Mouse (Mus musculus): ENCODE measurements around the gene 5330417C22Rik.
"Not testable (repeated sequence)": the region's sequence is repeated elsewhere in the genome, so short reads cannot be mapped to it uniquely, and the experiment has no call there.

Gene 5330417C22Rik

DNA sequence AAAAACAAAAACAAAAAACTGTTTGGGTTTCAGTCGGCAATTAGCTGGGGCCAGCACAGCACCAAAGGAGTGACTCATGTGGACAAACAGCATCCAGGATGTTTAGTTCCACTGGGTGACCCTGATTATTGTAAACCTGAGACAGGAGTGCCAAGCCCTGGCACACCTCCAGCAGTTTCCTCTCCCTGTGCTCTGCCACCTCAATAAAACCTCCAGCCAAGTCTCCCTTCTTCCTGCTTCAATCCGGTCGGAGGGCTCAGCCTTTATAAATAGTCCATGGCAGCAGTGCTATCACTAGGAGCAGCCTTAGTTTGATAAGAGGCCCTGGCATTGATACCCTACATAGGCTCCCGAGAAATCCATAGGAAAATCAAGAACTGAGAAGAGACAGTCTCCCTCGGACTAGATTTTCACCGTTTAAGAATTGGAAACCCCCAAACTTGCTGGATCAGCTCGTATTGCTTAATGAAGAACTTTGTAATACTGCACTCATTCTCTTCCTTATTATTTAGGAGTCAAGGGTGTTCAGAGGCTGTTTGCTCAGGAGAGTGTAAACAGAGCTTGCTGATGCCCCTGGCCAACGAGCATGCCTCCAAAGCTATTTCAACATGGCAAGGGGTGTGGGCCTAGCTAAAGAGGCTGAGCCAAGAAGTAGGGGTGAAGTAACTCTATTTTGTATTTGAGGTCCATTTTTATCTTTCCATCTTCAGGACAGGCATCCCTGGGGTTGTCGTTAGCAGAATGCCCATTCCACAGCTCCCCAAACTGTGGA, 3.0 kb downstream of the 5330417C22Rik start:
- peak; percentile 42 for DNase-seq (ENCODE audit: low spot score)

DNA sequence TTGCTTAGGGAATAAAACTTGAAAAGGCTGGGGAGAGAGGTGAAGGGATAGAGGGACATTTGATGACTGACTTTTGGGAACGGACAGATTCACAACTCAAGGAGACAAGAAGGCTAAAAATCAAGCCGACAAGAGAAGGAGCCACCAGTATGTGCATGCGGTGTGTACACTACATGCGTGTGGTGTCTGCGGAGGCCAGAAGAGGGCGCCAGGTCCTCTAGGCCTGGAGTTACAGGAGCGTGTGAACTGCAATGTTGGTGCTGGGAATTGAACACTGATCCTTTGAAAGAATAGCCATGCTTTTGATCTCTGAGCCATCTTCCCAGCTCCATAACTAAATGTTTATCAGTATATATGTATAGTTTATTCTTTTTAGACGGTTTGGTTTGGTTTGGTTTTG, 7.8 kb downstream of the 5330417C22Rik start:
- no peak for DNase-seq (ENCODE audit: low spot score)

DNA sequence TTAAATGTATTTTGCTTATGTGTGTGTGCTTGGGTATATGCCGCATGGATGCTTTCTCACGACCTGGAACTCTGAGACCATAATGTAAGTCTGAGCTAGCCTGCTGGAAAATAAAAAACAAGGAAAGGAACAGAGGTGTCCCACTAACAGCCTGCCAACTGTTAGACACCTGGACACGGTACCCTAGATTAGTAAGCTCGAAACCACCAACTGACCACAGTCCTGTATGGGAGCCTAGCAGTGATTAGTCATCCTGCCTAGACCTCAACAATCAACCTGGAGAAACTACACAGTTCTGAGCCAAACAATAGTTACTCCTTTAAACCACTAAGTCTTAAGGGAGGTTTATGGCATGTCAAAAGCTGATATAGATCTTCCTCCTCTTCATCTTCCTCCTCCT, 12.9 kb downstream of the 5330417C22Rik start:
- no peak for DNase-seq (ENCODE audit: low spot score)

DNA sequence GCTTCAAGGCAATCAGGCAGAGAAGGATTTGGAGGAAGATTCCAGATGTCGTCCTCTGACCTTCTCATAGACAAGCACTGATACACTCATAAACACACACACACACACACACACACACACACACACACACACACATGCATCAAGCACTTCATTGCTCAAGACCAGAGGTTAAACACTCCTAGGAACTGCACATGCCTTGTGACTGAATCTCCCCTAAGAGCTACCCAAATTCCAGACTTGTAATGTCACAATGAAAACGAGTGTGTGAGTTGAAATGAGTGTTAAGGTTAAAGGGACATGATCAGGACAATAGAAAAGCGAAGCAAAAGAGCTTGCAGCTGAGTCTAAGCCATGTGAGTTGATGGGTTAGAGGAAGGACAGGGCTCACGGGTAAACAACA, 18.1 kb downstream of the 5330417C22Rik start:
- DNase-seq (ENCODE audit: low spot score): no peak

DNA sequence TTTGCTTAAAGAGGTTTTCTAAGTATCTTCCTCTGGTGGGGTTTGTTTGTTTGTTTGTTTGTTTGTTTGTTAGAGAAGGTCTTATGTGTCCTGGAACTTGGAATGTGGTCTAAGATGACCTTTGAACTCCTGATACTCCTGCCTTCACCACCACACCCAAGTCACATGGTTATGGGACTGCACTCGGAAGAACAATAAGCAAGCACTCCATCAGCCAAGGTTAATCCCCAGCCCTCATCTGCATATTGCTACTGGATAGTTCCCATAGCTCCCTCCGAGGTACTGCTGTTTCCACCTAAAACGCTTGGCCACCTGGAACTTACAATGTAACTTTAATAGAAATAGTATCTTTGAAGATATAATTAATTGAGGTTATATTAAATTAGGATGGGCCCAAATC, 22.9 kb downstream of the 5330417C22Rik start:
- DNase-seq (ENCODE audit: low spot score): no peak

DNA sequence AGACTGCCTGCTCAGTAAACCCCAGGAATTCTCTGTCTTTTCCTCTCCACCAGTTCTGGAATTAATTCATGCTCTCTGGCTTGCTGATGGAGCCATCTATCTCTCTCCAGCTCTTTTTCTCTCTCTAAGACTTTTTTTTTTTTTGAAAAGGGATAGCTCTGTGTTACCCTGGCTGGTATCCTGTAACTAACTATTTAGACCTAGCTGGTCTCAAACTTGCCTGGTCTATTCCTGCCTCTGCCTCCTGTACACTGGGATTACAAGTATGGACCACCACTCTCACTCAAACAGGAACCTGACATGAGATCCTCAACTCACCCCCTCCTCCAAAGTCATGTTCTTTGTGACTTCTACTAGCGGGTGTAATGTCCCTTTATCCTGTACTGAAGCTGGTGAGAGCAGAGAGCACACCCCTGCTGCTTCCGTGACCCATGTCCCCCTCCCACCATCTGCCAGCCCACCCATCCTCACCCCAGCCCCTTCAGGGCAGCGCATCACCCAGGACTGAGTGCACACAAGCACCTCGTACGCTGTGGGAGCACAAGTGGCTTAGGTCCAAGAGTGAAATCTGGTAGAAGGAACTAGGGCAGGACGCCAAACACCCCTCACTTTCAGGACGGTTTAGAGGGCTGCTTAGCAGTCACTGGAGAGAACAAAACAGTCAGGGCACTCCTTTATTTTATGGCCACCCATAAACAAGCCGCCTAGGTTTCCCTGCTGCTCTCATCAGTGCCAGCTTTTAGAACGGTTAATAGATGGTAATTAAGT, 25.4 kb downstream of the 5330417C22Rik start:
- DNase-seq (ENCODE audit: low spot score): no peak

DNA sequence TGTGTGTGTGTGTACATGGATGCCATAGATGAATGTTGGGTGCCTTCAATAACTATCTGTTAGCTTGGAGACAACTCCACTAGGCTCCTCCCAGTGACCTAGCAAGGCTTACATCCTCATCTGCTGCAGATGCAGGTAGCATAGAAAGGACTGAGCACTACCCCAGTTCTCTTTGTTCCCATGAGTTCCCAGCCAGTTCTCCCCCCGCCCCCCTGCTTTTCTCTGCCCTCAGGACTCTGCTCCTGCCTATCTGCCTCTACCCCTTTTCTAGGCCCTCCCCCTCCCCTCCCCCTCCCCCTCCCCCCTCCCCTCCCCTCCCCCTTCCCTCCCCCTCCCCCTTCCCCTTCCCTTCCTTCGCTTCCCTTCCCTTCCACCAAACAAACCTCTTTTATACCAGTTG, 26.2 kb downstream of the 5330417C22Rik start:
- DNase-seq (ENCODE audit: low spot score): no peak

DNA sequence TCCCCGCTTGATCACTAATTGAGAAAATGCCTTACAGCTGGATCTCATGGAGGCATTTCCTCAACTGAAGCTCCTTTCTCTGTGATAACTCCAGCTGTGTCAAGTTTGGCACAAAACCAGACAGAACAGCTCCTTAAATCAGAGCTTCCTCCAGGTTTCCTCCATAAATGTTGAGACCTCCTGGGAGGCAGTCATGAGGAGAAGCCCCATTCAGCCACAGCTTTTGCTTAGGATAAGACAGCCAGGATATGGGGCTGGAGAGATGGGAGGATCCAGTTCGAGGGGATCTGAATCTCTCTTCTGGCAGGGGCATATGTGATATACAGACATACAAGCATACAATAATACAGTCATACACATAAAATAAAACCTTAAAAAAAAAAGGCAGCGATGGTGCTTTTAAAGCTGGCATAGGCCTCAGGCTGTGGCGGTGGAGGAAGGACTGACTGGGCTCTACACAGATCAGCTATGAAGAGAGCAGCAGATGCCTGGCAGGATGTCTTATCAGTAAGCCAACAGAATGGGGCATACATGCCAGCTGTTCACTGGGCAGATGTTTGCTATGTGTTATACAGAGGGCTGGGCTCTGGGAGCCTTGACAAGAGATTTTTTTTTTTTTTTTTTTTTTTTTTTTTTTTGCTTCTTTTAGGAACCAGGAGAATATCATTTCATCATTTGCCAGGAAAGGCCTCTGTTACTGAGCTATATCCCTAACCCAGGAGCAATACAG, 27.4 kb downstream of the 5330417C22Rik start:
- DNase-seq (ENCODE audit: low spot score): no peak

DNA sequence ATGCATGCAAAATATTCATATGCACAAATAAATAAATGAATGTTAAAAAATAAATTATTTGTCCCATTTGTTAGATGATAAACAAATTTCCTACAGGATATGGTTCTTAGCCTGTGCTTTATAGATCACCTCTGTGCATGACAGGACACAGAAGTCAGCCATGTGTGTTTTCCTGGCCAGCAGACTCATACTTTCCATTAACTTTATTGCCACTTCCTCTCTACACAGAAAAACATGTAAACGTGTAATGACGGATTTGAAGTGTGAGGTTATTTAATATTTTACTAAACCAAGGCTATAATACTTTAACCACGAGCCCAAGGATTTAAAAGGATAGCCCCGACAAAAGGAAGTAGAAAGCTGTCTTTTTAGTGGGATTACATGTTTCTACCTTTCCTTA, 32.4 kb downstream of the 5330417C22Rik start:
- DNase-seq (ENCODE audit: low spot score): no peak

DNA sequence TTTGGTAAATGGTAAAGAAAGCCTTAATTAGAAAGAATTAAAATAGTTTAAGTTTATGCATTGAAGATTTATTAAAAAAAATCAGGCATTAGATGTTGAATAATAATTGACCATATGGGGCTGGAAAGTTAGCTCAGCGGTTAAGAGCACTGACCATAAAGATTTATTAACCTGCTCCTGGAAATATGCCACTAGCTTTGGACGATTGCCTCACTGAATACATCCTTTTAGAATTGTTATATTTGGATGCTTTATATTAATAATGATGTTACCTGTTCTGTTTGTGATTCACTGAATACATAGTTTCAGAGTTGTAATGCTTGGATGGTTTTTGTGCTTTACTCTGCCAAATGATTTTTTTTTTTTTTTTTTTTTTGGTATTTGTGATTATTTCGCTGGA, 34.9 kb downstream of the 5330417C22Rik start:
- not testable (repeated sequence) for DNase-seq (ENCODE audit: low spot score)

DNA sequence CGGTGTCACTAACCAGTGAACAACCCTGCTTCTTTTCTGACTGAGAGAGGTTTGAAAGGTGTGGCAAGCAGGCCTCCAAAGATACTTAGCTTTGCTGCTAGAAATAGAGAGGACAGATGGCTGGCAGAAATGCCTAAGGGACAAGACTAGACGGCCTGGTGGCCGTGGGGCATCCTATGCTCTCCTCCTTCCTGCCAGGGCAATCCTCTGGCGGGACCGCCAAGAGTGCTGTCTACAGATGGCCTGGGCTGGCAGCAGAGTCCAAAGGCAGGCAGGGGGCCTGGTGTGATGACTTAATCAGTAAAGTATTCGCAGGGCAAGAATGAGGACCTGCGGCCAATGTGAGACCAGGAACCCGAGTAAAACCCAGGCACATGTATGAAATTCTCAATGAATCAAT, 36.5 kb downstream of the 5330417C22Rik start:
- DNase-seq (ENCODE audit: low spot score): no peak

DNA sequence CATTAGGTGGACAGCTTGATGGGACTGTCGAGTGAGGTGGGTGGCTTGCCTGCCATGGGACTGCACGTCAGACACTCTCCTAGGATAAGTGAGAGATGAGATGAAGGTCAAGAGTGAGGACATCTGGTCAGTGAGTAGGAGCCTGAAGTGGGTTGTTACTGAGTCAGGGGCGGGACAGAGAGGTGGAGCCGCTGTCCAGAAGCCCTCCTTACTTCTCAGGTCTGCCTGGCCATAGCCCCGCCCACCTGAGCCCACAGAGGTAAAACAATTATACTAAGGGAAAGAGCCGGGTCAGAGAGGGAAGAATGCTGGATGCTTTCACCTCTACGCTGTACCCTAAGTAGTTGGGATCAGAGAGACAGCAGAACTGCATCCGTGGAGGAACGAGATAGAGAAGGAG, 38.7 kb downstream of the 5330417C22Rik start:
- no peak for DNase-seq (ENCODE audit: low spot score)

DNA sequence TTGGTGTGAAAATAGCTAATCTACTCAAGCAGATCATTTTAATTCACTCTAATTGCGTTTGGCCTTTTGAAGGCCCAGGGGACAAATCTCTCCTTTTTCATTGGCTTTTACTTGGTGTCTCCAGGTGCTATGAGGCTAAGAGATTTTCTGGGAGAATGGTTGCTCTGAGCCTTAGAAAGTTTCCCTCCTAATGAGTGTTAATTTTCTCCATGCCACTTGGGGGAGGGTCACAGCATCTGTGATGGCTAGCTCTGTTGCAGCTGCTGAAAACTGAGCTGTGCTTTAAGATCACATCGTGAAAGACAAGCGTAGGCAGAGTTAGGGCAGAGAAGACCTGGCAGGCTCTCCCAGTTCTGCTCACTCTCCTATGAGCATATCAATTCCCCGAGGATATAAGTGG, 40.9 kb downstream of the 5330417C22Rik start:
- DNase-seq (ENCODE audit: low spot score): no peak

DNA sequence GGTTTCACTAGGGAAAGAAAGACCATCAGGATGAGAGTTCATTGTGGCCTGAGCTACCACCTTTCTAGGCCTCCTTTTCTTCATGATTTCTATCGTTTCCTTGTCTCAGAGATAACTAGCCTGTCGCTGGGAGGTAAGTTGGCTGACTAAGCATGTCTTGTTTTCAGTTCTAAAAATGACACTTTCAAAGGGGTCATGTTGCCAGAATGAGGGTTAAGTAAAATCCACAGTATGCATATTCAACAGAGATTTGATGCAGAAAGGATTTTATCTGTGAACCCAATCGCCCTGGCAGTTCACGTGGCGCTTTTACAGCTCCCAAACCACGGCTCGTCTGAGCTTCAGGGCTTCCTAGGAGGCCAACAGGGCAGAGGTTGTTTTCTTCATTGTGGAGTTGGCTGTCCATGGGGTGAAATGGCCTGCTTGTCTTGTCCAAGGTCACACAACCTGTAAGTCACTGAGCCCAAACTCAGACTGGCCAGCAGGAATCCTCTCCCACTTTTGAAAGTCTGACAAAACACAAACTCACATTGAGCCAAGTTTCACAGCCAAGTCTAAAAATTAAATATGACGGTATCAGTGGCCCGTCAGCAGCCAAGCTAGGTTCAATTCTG, 41.4 kb downstream of the 5330417C22Rik start:
- no peak for DNase-seq (ENCODE audit: low spot score)

DNA sequence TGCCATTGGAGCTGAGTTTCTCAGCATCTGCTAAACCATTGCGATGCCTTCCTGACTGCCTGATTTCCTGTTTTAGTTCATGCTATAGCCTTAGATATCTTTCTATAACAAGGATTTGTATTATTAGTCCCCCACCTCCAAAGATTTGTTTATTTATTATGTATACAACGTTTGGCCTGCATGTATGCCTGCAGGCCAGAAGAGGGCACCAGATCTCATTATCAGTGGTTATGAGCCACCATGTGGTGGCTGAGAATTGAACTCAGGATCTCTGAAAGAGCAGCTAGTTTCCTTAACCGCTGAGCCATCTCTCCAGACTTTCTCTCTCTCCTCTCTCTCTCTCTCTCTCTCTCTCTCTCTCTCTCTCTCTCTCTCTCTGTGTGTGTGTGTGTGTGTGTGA, 46.4 kb downstream of the 5330417C22Rik start:
- no peak for DNase-seq (ENCODE audit: low spot score)

DNA sequence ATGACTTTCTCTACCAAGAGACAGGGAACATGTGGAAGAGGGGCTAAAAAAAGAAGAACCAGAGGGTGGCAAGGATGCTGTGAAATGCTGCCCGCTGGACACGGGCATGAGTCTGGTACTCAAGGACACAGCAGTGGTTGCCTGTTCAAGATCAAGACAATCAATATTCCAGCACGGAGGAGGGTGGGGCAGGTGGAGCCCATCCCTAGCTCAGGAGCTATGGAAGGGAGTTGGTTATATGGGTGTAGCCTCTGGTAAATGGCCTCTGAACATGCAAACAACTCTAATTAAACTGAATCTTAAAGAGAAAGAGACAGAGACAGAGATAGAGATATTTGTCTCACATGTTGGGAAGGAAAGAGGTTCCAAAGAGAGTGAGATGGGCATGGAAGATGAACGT, 51.6 kb downstream of the 5330417C22Rik start:
- no peak for DNase-seq (ENCODE audit: low spot score)

DNA sequence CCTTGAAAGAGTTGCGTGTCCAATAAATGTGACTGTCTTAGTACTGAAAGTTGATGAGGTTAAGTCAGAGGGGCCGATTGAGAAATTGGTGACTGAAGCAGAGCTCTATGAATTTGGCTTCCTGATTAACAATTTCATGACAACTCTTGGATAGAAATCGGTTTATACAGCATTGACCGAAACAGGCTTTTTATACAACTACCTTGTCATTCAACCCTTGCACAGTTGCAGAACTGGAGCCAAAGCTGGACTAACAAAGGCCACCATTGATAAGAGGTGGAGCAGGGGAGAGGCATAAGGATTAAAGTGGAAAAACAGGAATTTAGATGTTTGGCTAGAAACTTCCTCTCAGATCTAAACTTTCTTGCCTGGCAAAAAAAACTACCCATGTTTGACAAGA, 57.5 kb downstream of the 5330417C22Rik start:
- no peak for DNase-seq (ENCODE audit: low spot score)

DNA sequence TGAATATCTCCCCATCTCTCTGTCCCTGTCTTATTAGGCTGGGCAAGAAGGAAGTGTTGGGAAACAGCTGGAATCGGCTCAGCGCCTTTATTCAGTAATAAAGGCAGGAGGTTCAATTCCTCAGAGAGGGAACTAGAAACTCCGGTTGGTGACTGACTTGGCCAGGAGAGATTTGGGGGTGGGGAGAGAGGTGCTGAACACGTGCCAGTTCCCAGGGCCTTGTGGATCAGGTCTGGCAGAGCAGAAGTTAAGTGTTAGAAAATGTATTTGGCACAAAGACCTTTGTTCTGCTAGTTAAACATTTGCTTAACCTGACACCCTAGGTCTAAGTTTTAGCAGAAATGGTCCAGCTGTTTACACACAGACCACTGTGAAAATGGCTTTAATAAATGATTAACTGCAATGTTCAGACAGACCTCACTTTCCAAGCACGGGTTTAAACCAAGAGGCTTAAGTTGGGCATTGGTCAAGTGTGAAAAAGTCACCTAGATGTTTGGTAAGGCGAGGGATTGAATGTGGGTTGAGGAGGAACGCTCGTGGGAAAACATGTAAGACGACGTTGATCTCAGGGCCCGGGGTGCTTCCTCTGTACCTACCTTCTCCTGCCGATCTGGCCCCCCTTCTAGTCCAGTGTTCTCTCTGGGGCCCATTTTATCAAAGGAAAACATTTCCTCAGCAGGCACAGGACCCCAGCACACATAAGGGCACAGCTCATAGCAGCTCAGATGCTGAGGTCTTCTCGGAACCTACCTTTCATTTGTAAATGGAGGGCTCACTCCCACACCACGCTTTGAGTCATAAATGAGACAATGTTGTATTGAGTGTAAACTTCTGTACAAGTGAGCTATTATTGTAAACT, 59.3 kb downstream of the 5330417C22Rik start:
- peak; percentile 37 for DNase-seq (ENCODE audit: low spot score)

DNA sequence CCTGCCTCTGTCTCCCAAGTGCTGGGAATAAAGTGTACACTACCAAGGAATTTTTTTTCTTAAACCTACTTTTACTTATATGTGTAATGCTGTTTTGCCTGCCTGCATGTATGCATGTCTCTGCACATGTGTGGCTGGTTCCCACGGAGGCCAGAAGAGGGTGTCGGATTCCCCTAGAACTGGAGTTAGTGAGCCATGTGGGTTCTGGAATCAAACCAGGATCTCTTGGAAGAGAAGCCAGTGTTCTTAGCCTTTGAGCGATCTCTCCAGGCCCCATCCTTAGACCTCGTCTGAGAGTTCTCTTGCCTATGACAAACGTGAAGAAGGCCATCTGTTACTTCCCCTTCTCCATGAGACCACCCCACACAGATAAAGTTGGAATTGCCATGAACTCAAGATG, 60.8 kb downstream of the 5330417C22Rik start:
- DNase-seq (ENCODE audit: low spot score): no peak

DNA sequence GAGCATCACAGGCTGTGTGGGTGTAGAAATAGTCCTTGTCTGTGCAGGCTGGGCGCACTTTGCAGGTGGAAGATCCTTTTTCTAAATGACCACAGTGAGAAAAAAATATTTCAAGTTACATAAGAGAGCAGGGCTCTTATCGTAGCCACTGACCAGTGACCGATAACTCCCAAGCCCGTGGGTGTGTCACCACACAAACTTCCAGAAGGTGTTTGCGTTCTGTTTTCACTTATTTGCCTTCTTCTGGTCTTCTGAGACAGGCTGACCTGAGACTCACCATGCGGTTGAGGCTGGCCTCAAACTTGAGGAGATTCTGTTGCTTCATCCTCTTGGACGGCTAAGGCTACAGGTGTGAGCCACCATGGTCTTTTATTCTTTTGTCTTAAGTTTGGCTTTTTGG, 61.4 kb downstream of the 5330417C22Rik start:
- DNase-seq (ENCODE audit: low spot score): no peak

DNA sequence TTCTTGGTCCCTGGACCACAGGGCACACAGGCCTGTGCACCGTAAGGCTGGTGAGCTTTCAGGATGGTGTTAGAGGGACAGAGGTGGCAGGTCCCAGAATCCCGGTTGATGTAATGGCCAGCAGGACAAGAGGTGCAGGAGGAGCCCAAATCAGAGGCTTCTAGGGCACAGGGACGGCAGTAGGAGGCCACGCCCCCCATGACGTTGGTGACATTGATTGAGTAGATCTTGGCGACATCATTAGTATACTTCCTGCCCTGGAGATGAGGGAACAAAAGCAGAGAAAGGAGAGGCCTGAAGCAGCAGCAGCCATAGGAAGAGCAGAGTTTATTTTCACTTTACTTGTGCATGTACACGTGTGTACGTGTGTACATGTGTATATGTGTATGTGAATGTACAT, 68.6 kb downstream of the 5330417C22Rik start:
- DNase-seq (ENCODE audit: low spot score): no peak

DNA sequence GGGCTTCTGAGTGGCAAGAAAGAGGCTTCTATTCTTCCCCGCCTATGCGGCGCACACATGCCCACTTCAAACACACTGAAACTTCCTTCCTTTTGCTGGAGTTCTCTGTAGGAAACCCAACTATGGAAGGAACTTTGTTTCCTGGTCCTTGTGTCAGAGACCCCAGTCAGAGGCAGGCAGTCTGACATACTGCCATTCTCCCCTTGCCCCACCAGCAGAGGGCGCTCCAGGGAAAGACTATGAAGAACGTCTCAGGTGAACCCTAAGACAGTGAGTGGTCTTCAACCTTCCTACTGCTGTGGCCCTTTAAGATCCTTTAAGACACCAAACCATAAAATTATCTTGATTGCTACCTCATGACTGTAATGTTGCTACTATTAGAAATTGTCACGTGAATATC, 69.9 kb downstream of the 5330417C22Rik start:
- peak; percentile 26 for DNase-seq (ENCODE audit: low spot score)

Data from ovary, postnatal 14 days (tissue).